Mouse (Mus musculus) left cerebral cortex, adult 9 months (tissue): Measurements from ENCODE around the gene Gpr27.
A peak's percentile ranks its signal among the peaks of the same experiment; 100 is the strongest.

Experiments used
- DNase-seq, 2 experiments: peaks; one replicate each; pipeline ENCODE4 v3.0.0; 2022; ENCODE audit warnings: low spot score in 2 of 2

Gene Gpr27

DNA sequence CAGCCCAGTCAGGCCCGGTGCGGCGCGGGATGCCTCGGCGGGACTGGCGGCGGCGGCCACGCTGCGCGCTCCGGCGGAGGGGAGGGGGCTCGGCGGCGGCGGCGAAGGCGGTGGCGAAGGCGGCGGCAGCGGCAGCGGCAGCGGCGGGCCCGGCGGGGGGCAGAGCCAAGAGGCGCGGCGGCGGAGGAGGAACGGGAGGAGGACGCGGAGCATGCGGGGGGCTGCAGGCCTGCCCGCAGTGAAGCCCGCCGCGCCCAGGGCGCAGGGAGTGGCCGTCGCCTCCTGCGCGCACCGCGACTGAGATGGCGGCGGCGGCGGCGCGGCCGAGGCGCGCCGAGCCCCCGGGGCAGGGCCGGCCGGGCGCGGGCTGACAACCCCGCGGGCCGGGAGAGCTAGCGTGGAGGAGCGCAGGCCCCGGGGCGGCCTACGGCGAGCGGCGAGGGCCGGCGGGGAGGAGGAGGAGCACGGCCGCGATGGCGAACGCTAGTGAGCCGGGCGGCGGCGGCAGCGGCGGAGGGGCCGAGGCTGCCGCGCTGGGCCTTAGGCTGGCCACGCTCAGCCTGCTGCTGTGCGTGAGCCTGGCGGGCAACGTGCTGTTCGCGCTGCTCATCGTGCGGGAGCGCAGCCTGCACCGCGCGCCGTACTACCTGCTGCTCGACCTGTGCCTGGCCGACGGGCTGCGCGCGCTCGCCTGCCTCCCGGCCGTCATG lies at the start of gene Gpr27:
Gpr27 (plus strand) TSS at position 474 of the 710 bp plus-strand sequence.
- peak in 1 of 2 experiments; percentile 19 for DNase-seq

DNA sequence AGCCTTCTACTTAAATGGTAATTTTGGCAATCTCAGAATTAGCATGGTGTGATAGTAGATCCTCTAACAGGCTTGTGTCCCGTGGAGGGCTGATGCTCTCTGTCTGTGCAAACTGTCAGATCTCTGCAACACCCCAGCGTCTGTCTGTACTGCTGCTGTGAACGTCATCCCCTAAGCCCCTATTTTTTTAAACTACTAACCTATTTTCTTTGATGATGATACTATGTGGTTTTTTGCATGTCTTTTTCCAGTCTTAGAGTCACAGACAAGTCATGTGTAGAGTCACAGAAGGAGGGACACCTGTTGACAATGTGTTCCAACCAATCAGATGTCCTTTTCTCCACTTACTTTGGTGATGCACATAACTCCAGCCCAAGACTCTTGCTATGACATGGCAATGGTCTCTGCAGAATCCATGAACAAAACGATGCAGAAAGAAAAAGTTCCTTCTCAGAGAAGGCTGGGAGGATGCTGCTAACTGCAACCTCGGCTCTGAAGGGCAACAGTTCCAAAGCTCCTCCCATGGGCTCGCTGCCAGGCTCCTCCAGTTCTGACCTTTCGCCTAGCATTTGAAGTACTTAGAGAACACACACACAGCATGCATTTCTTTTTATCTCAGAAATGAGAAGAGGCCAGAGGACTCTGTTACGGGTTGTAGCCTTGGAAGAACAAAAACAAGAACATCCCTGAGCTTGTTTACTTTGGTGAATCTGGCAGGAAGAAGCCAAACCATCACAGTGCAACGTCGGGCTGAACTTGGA lies 48.9 kb upstream of the Gpr27 start:
- DNase-seq, result no peak

GRCm38 (mm10) chr6:99644386-99644785 lies 48.1 kb upstream of the Gpr27 start:
- no peak for DNase-seq

- no peak for DNase-seq
Measured at GRCm38 (mm10) chr6:99644876-99645275, 47.6 kb upstream of the Gpr27 start.

- no peak for DNase-seq
Measured at GRCm38 (mm10) chr6:99646344-99646743, 46.1 kb upstream of the Gpr27 start.

DNA sequence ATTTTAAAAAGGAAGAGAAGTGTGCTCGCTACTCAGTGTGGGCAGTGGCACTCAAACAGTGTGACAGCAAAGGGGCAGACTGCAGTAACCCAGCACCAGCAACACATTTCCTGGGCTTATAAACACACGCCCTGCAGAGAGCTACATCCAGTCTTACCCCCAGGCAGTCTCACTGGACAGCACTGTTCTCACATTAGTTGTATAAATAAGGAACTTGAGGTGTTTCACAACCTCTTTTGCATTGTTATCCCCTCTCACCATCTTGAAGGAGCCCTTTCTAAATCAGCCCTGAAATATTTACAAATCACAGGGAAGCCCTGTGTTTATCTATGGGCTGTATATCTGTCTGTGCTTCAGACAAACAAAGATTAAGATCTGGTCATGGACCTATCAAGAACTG lies 43.2 kb upstream of the Gpr27 start:
- no peak for DNase-seq

GRCm38 (mm10) chr6:99652341-99652740 lies 40.1 kb upstream of the Gpr27 start:
- no peak for DNase-seq

DNA sequence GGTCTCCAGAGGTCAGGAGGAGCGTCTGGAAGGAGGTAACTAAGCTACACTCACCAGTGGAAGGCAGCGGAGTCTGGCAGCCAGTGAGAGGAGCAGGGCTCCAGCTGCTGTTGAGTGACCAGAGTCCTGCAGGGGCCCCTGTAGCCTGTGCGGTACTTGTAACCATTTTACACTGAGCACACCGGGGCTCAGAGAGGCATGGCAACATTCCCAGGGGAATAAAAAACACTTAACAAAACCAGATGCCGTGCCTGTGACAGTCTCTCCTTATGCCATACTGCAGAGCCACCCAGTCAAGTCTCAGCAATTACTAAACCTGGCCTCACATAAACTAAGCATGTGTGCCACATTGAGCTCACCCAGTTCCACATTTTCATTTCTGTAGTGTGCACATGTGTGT lies 38.1 kb upstream of the Gpr27 start:
- DNase-seq, result no peak

- no peak for DNase-seq
Measured at GRCm38 (mm10) chr6:99655488-99655887, 37.0 kb upstream of the Gpr27 start.

DNA sequence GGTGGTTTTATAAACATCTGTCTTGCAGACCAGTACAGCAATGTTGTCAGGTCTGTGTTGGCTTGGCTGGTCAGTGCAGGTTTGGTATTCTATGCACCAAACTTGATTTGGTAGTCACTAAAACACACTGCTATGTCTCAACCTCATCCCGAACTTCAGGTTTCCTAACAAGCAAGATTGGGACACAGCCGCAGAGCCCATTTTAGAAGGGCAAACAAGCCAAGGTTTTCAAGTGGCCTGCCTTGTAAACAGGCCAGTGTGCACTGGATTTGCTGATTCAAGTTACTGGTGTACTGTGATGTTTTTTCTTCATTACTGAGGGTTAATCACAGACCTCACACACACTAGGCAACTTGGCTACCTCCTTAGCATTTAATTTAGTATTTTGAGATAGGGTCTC lies 36.4 kb upstream of the Gpr27 start:
- no peak for DNase-seq

- DNase-seq, result no peak
Measured at GRCm38 (mm10) chr6:99658586-99658985, 33.9 kb upstream of the Gpr27 start.

DNA sequence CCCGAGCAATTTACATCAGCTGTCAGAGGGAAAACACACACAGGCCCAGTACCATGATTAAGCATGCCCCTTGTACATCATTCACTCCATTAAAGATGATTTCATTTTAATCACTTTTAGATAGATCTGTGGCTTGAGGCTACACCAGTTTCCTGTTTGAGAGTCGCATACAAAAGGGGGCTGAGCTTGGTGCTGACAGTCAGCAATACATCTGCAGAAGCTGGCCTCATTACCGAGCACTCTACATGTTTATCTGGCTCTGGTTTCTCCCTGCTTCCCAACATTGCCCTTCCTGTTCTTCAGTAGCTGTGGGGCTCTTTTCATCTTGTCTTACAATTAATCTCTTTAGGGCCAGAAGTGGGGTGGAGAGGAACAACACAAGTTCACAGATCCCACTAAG lies 32.0 kb upstream of the Gpr27 start:
- no peak for DNase-seq

DNA sequence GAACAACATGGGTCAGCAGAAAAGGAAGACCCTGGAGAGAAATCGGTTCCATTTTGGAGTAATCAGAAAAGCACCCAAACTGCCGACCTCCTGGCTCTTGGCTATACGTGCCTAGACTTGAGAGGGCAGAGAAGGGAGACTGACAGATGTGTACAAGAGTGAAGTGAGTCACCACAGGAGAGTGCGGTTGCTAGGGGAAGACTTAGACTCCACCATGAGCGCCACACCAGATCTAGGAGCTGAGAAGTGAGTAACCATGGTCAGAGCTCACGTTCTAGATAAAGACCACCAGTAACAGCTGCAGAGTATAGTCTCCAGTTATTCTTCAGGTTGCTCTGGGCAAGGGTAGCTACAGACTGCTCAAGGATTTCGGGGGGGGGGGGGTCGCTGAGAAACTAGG lies 29.2 kb upstream of the Gpr27 start:
- DNase-seq, result no peak

GRCm38 (mm10) chr6:99665457-99666317 lies 26.8 kb upstream of the Gpr27 start:
- DNase-seq, result no peak

GRCm38 (mm10) chr6:99666318-99667171 lies 25.9 kb upstream of the Gpr27 start, which contains the start of the genes Eif4e3 and Gm20696:
Gene Eif4e3, minus strand, starts transcription at chr6:99666771.
Gene Gm20696, minus strand, starts transcription at chr6:99666797.
- DNase-seq, result peak in 1 of 2 experiments; percentile 24

DNA sequence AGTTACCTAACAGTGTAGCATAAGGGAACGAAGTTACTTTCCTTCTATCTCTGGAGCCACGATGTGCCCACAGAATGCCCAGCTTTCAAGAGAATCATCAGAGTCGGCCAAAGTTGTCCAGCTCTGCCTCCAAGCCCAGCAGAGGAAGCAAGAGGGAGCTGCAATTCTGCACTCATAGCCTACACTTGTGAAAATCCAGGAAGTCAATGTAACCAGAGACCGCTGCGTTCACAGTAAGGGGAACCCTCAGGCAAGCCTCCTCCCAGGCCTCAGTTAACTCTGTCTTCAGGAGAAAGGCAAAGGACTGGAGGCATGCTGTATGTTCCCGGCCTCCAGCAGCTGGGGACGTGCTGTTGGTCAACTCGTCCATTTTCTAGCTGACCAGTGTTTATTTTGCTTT lies 25.2 kb upstream of the Gpr27 start:
- no peak for DNase-seq

GRCm38 (mm10) chr6:99669481-99670325 lies 22.8 kb upstream of the Gpr27 start:
- peak; percentile 80 for DNase-seq

- DNase-seq, result peak in 1 of 2 experiments; percentile 75
Measured at GRCm38 (mm10) chr6:99670481-99671119, 21.9 kb upstream of the Gpr27 start.

DNA sequence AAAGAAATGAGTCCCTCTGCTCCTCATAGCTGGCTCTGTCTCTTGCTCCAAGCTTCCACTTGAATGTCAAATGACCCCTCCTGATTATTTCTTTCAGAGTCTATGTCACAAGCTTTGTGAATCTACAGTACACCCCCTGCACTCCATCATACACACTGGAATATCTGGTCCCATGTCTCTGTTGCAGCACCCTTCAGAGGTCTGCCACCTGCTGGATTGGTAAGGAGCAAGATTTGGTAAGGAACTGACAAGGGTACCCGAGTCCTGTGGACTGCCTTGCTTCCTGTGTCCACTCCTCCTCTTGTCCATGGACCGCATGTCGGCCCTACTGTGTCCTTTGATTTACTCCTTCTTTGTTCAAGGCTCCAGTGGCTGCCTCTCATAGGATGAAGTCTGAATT lies 20.7 kb upstream of the Gpr27 start:
- no peak for DNase-seq

DNA sequence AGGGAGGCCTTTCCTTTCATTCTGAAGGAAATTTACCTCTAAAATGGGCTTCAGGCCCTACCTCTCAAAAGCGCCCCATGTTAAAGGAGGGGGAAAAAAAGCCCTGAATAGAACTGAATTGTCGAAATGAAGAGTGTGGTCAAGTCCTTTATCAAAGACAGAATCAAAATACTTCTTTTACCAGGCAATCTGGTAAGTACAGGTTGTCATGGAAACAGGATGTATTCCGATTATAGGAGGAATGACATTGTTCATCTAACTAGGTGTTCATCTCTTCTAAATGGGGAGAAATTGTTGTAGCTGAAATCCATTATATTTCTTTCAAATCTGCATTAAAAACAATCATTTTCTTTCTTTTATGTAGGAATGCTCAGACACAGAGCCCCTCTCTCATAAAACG lies 18.0 kb upstream of the Gpr27 start:
- DNase-seq, result no peak
